Mouse (Mus musculus) small intestine, adult 2 months (tissue): Measurements from ENCODE around the gene Cdkn3. TPM values are rescaled to one million over a fixed set of nuclear protein-coding genes. Genes with fewer than 3 reads are reported as not detected.
"Not testable (repeated sequence)": the region's sequence is repeated elsewhere in the genome, so short reads cannot be mapped to it uniquely, and the experiment has no call there.

Experiments used
- H3K27ac ChIP-seq: fragments of 200-500 bp; 2 replicates; pipeline ENCODE4 v1.5.1; 2012; ENCODE audit warnings: low read depth, low read length, control low read depth, inconsistent platforms; ENCODE audit not compliant: insufficient read depth
- H3K27me3 ChIP-seq: fragments of 200-500 bp; 2 replicates; pipeline ENCODE4 v1.6.1; 2012; ENCODE audit warnings: mild to moderate bottlenecking, moderate library complexity, low read length, inconsistent platforms; ENCODE audit not compliant: control insufficient read depth, insufficient read depth
- H3K36me3 ChIP-seq: fragments of 200-500 bp; 2 replicates; pipeline ENCODE4 v1.6.1; 2012; ENCODE audit warnings: mild to moderate bottlenecking, low read length, control low read depth, inconsistent platforms; ENCODE audit not compliant: control insufficient read depth, insufficient read depth
- H3K4me1 ChIP-seq: fragments of 200-500 bp; 2 replicates; pipeline ENCODE4 v1.6.1; 2012; ENCODE audit warnings: low read length, inconsistent platforms, mixed read lengths; ENCODE audit not compliant: control insufficient read depth, insufficient read depth, insufficient read length
- H3K4me3 ChIP-seq: fragments of 200-500 bp; 2 replicates; pipeline ENCODE4 v1.5.1; 2012; ENCODE audit warnings: low read depth, mild to moderate bottlenecking, control low read depth, inconsistent platforms, low read length, moderate library complexity
- CTCF ChIP-seq: fragments of 200-500 bp; IDR thresholded peaks from 2 replicates; pipeline ENCODE4 v1.5.1; 2012; ENCODE audit warnings: low read depth, mild to moderate bottlenecking, control low read depth, inconsistent platforms, low read length, moderate library complexity, mixed read lengths; ENCODE audit not compliant: insufficient replicate concordance, insufficient read length; ENCODE audit errors: extremely low read depth
- POLR2A ChIP-seq: fragments of 200-500 bp; IDR thresholded peaks from 2 replicates; pipeline ENCODE4 v1.6.1; 2012; ENCODE audit warnings: low read depth, mild to moderate bottlenecking, control low read depth, inconsistent platforms, low read length, moderate library complexity
- WGBS: fragments of 180-500 bp; shearing (Covaris S2); methylation state at CpG from one replicate; pipeline ENCODE4 v1.1.7; 2018; 5-methylcytosine and 5-hydroxymethylcytosine counted together
- polyA plus RNA-seq: library from polyadenylated mRNA; depleted of rRNA; stranded (reverse); fragments of >200 nt; gene quantifications from 2 replicates; pipeline ENCODE4 v1.2.3, GENCODE M21; 2012; rRNA removed

Cdkn3 gene
- polyA plus RNA-seq, 1 experiment: 3.3 TPM

GRCm38 (mm10) chr14:46807927-46808326, 47.6 kb downstream of the Cdkn3 start:
- TF ChIP-seq CTCF (no peak), POLR2A (no peak)
- Histone ChIP-seq H3K36me3 (peaks cover 30% of the 10 kb centered on the region), H3K27ac (no peak overlapping the region), H3K4me3 (no peak overlapping the region), H3K27me3 (no peaks in the 10 kb centered on the region), H3K4me1 (no peaks in the 10 kb centered on the region; the same call in 1 of the 2 replicates)
- WGBS: 64% methylated on average over 3 of the region's 3 CpGs

GRCm38 (mm10) chr14:46815640-46816039, 55.3 kb downstream of the Cdkn3 start:
- no peak overlapping the region for H3K27ac ChIP-seq
- peaks cover 4% of the 10 kb centered on the region; the same call in 1 of the 2 replicates for H3K4me1 ChIP-seq
- TF ChIP-seq POLR2A: no peak
- no peak for TF ChIP-seq CTCF
- no peak overlapping the region for H3K4me3 ChIP-seq
- WGBS: 95% methylated on average over 6 of the region's 6 CpGs
- H3K27me3 ChIP-seq: no peaks in the 10 kb centered on the region
- peaks cover 36% of the 10 kb centered on the region for H3K36me3 ChIP-seq

DNA sequence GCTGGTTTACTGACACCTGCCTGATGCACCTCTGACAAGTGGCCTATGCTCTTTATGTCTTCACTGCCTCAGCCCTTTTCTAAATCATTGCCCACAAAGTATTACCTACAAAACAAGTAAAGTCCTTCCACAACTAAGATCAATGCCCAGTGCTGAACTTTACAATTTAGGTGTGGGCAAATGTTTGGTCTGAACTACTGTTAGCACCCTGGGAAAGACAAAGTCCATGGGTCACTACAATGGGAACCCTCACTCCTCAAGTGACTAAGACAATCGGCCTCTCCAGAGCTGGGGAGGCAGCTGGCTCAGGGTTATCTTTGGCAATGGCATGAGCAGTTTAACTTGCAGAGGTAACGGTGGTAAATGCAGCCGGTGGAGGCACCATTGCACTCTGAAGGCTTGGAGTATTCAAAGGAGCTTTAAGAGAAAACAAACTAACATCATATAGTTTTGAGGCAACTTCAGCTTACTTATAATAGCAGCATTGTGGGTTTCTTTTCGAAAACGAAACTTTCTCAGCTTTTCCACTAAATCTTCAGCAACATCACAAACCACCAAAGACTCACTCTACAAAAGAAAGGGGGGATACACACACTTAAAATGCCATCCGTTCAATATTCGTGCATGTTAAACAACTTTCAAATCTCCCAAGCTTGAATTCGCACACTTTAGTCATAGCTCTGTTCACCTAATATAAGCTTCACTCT, 56.7 kb downstream of the Cdkn3 start:
- Histone ChIP-seq H3K4me1 (peaks cover 4% of the 10 kb centered on the region; the same call in 1 of the 2 replicates), H3K4me3 (no peak overlapping the region), H3K27ac (no peak overlapping the region), H3K27me3 (no peaks in the 10 kb centered on the region), H3K36me3 (peaks cover 28% of the 10 kb centered on the region)
- TF ChIP-seq POLR2A (no peak), CTCF (no peak)
- 66% methylated on average over 8 of the region's 8 CpGs for WGBS

- H3K4me3 ChIP-seq: no peak overlapping the region
- H3K4me1 ChIP-seq: peaks cover 4% of the 10 kb centered on the region; the same call in 1 of the 2 replicates
- H3K27ac ChIP-seq: no peak overlapping the region
- WGBS: 86% methylated on average over 7 of the region's 7 CpGs
- TF ChIP-seq CTCF: no peak
- TF ChIP-seq POLR2A: no peak
- peaks cover 16% of the 10 kb centered on the region for H3K36me3 ChIP-seq
- H3K27me3 ChIP-seq: no peaks in the 10 kb centered on the region
These were observed 58.4 kb downstream of the Cdkn3 start for GRCm38 (mm10) chr14:46818743-46819142.

DNA sequence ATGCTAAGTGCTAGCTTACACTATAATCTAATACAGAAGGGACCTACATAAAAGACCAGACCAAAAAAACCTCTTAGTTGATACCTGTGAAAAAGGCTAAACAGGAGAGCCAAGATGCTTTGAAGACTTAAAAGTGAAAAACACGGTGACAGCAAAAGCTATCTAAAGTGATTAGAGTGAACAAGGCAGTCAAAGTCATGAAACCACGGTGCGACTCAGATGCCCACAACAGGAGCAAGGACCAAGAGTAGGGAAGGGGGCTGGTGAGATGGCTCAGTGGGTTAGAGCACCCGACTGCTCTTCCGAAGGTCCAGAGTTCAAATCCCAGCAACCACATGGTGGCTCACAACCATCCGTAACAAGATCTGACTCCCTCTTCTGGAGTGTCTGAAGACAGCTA, 59.6 kb downstream of the Cdkn3 start:
- not testable (repeated sequence) for H3K27ac ChIP-seq, H3K4me1 ChIP-seq, H3K36me3 ChIP-seq, H3K4me3 ChIP-seq, H3K27me3 ChIP-seq
- 63% methylated on average over 6 of the region's 6 CpGs for WGBS

Other genes starting within 250 kb of the Cdkn3 start
- 47.5 and 50.6 TPM in 2 replicates for gene Cnih1, start 27.9 kb downstream of the Cdkn3 start, polyA plus RNA-seq
- 1.1 and 1.9 TPM in 2 replicates for gene Gmfb, start 61.7 kb downstream of the Cdkn3 start, polyA plus RNA-seq
- gene Cgrrf1, start 71.6 kb downstream of the Cdkn3 start, polyA plus RNA-seq: 6.4 and 10.3 TPM in 2 replicates
- 3.2 and 4.1 TPM in 2 replicates for gene Samd4, start 122.3 kb downstream of the Cdkn3 start, polyA plus RNA-seq